Mouse (Mus musculus) forebrain, embryonic 16.5 days (tissue): ENCODE measurements around the gene Msi2. TPM values are rescaled to one million over a fixed set of nuclear protein-coding genes. Genes with fewer than 3 reads are reported as not detected.

Experiments used
- ATAC-seq: fragments of 200-750 bp; cut with Nextera tagmentation; 2 replicates; pipeline ENCODE4 v1.8.0; 2017; ENCODE audit warnings: mild to moderate bottlenecking, moderate library complexity
- H3K27ac ChIP-seq: fragments of 300-500 bp; sonication (generic); 2 replicates; pipeline ENCODE4 v1.5.1; 2014; ENCODE audit warnings: low read length, control low read depth
- H3K27me3 ChIP-seq: fragments of 300-500 bp; sonication (generic); replicated peaks from 2 replicates; pipeline ENCODE4 v1.6.1; 2014; ENCODE audit warnings: low read length; ENCODE audit not compliant: control insufficient read depth, insufficient read depth
- H3K36me3 ChIP-seq: fragments of 300-500 bp; sonication (generic); 2 replicates; pipeline ENCODE4 v1.6.1; 2014; ENCODE audit not compliant: control insufficient read depth, insufficient read depth
- H3K4me1 ChIP-seq: fragments of 300-500 bp; sonication (generic); replicated peaks from 2 replicates; pipeline ENCODE4 v1.6.1; 2014; ENCODE audit warnings: low read length; ENCODE audit not compliant: control insufficient read depth, insufficient read depth
- H3K4me2 ChIP-seq: fragments of 300-500 bp; sonication (generic); 2 replicates; pipeline ENCODE4 v1.6.1; 2014; ENCODE audit warnings: mild to moderate bottlenecking, low read length, control low read depth
- H3K4me3 ChIP-seq: fragments of 300-500 bp; sonication (generic); replicated peaks from 2 replicates; pipeline ENCODE4 v1.5.1; 2014; ENCODE audit warnings: mild to moderate bottlenecking, low read length, control low read depth
- H3K9ac ChIP-seq: fragments of 300-500 bp; sonication (generic); replicated peaks from 2 replicates; pipeline ENCODE4 v1.6.1; 2014; ENCODE audit warnings: low read depth, low read length, control low read depth
- H3K9me3 ChIP-seq: fragments of 300-500 bp; sonication (generic); 2 replicates; pipeline ENCODE4 v1.6.1; 2016; ENCODE audit warnings: low read length; ENCODE audit not compliant: control insufficient read depth
- WGBS: fragments of 180-500 bp; shearing (Covaris S2); extraction: QIAGEN DNeasy Blood & Tissue Kit; methylation state at CpG from one replicate; pipeline ENCODE4 v1.1.7; 2014; 5-methylcytosine and 5-hydroxymethylcytosine counted together
- polyA plus RNA-seq: library from polyadenylated mRNA; unstranded; fragments of >200 nt; fragmentation: Nextera tagmentation; extraction: Ambion mirVana; gene quantifications from 2 replicates; pipeline ENCODE4 v1.2.1, GENCODE M21; 2015

Gene Msi2
- polyA plus RNA-seq, 1 experiment from 2014 or later: 23.4 TPM

DNA sequence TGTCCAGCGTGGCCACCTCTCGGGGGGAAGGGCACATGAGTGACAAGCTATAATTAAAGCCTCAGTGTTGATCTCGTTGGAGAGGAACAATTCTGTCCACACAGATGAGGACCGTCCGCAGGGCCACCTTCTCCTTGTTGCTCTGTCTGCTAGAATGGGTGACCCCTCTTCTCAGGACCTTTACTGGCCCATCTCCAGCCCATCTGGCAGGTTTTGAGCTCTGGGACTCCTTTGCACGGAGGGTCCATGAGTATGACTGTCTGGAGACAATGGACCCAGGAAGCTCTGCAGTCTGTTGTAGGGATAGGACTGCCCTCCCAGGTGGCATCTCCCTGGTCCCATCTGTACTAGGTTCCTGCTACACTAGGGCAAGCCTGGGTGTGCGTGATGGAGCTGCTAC, 406.7 kb downstream of the Msi2 start:
- H3K27me3 ChIP-seq: no peaks in the 10 kb centered on the region
- no peaks in the 10 kb centered on the region for H3K36me3 ChIP-seq
- H3K9me3 ChIP-seq: no peaks in the 10 kb centered on the region
- no peak for ATAC-seq
- H3K27ac ChIP-seq: no peak overlapping the region
- no peak overlapping the region for H3K4me2 ChIP-seq
- H3K4me3 ChIP-seq: no peak overlapping the region
- 62% methylated on average over 7 of the region's 7 CpGs for WGBS
- peaks cover 13% of the 10 kb centered on the region for H3K4me1 ChIP-seq
- no peak overlapping the region for H3K9ac ChIP-seq

DNA sequence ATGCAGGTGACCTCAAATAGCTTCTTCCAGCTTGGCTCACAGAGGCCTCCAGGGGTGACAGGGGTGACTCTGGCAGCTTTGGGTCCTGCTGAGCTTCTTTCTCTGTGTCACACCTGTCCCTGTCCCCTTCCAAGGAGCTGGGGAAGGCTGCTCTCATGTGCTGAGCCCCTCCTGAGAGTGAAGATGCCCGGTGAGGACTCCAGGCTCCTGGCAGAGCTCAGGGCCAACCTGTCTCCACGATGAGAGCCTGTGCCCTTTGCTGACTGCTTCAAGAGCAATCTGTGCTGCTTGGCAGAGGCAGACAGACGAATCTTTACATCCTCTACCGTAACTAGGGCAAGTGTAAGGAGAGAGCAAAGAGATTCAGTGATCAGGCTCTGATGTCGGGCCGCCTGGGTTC, 407.5 kb downstream of the Msi2 start:
- Histone ChIP-seq H3K27me3 (no peaks in the 10 kb centered on the region), H3K9me3 (no peaks in the 10 kb centered on the region), H3K4me3 (no peak overlapping the region), H3K4me1 (peaks cover 13% of the 10 kb centered on the region), H3K4me2 (no peak overlapping the region), H3K36me3 (no peaks in the 10 kb centered on the region), H3K9ac (no peak overlapping the region), H3K27ac (no peak overlapping the region)
- ATAC-seq: no peak
- 64% methylated on average over 6 of the region's 6 CpGs for WGBS

DNA sequence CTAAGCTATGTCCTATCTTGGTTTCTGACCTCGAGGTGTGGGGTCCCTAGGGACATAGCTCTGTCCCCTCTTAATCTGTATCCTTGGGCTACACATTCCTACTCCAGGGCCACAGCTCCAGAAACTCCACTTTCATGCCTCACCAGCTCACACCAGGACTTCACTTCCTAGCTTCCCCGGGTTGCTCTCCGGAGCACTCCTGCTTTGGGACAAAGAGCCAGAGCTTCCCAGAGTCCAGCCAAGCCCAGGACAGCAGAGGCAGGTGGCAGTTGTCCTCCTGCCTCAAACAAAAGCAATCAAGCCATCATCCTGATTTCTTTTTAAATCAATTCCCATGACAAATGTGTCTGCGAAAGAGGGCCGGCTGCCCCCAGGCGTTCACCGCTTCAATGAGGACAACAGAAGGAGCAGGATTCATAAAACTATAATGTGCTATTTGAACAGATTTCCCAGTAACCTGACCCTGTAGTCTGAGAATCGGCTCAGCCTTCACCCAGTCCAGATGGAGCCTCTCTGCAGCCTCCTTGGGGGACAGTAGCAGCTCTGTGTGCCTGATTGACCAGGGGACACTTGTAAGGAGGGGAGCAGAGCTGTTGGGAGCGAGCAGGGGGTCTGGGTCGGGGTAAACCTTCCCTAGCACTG, 409.1 kb downstream of the Msi2 start:
- ATAC-seq: peak; percentile 63; the same call in 1 of the 2 replicates
- H3K4me2 ChIP-seq: no peak overlapping the region
- H3K4me1 ChIP-seq: peaks cover 9% of the 10 kb centered on the region; the same call in 1 of the 2 replicates
- no peak overlapping the region for H3K4me3 ChIP-seq
- H3K27ac ChIP-seq: no peak overlapping the region
- H3K36me3 ChIP-seq: no peaks in the 10 kb centered on the region
- H3K27me3 ChIP-seq: no peaks in the 10 kb centered on the region
- no peak overlapping the region for H3K9ac ChIP-seq
- WGBS: 31% methylated on average over 10 of the region's 10 CpGs
- no peaks in the 10 kb centered on the region for H3K9me3 ChIP-seq

DNA sequence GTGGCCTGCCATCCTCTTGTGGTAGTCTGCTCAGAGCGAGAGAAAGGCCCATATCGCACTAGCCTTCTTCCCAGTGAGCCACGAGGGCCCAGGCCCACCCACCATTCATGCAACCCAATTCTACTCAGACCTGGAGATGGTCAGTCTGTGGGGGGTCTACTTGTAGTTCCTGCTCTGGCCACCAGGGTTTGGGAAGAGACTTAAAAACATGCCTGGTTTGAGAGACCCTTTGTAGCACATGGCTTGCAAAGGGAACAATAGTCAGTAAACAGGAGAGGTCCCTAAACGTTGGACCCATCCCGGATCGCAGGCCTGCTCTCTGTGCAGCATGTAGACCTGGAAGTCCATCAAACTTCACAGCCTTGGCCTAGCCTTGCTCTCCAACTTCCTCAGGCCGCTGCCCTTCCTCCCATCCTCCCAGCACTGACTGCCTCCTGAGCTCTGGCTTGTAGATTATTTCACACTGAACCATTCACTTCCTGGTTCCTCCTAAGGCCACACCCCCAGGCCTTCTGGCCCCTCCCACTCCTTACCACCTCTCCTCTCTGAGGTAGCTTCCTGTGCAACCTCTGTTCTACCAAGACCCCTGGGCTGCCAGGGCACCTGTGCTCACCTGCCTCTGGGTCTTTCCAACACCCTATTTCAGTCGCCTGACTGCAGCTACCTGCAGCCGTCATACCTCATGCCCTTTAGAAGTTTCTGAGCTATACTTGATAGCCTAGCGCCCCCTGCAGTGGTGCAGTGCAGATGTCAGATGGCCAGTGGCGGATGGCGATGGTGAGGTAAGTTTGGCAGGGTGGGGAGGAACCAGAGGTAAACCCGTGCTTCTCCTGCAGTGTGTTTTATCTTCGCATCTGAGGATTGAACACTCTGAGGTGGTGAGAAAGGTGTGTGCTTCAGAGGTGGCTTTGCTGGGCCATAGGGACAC, 410.4 kb downstream of the Msi2 start:
- Histone ChIP-seq H3K27ac (no peak overlapping the region), H3K9ac (no peak overlapping the region), H3K9me3 (no peaks in the 10 kb centered on the region), H3K36me3 (no peaks in the 10 kb centered on the region), H3K4me1 (peaks cover 8% of the 10 kb centered on the region; the same call in 1 of the 2 replicates), H3K4me3 (no peak overlapping the region), H3K4me2 (no peak overlapping the region), H3K27me3 (no peaks in the 10 kb centered on the region)
- WGBS: 85% methylated on average over 14 of the region's 14 CpGs
- ATAC-seq: no peak

DNA sequence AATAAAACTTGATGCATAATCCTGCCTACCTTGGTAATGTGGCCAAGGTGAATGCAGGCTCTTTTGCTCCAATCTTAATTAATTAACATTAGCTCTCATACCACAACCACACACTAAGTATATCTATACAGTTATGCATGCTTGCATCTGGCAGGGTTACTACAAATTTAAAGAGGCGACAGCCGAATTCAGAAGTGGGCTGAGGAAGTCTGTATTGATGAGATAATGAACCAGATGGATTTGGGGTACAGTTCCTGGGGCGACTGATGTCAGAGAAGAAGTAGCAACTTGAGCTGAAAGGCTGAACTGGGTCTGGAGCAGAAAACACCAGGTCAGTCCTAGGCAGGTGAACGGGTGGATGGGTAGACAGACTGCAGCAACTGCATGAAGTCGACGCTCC, 412.6 kb downstream of the Msi2 start:
- Histone ChIP-seq H3K36me3 (no peaks in the 10 kb centered on the region), H3K4me3 (no peak overlapping the region), H3K4me1 (peaks cover 5% of the 10 kb centered on the region; the same call in 1 of the 2 replicates), H3K27ac (no peak overlapping the region), H3K9me3 (no peaks in the 10 kb centered on the region), H3K27me3 (no peaks in the 10 kb centered on the region), H3K4me2 (no peak overlapping the region), H3K9ac (no peak overlapping the region)
- 92% methylated on average over 6 of the region's 6 CpGs for WGBS
- no peak for ATAC-seq

DNA sequence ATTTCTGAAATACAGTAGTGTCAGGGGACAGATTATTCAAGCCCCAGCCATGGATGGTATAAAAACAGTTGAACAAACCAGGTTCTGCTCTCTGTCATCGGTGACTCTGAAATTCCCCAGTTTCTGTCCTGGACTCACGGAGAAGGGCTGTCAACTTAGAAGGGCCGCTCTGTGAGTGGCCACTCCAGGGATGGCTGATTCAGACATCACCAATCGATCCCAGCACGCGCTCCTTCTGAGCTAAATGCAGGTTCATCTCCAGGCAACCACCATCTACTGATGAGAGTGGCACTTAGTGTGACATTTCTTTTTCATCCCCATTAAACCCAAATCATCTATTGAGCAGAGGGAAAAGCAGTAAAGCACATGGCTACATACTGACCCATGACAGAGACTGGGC, 416.7 kb downstream of the Msi2 start:
- no peak overlapping the region for H3K4me2 ChIP-seq
- 0 out of 2 replicates have a peak, but pooled peaks cover 2% of the 10 kb centered on the region for H3K4me1 ChIP-seq
- H3K4me3 ChIP-seq: no peak overlapping the region
- H3K27me3 ChIP-seq: no peaks in the 10 kb centered on the region
- WGBS: 57% methylated on average over 6 of the region's 6 CpGs
- no peaks in the 10 kb centered on the region for H3K9me3 ChIP-seq
- no peak overlapping the region for H3K27ac ChIP-seq
- ATAC-seq: no peak
- no peak overlapping the region for H3K9ac ChIP-seq
- H3K36me3 ChIP-seq: no peaks in the 10 kb centered on the region

DNA sequence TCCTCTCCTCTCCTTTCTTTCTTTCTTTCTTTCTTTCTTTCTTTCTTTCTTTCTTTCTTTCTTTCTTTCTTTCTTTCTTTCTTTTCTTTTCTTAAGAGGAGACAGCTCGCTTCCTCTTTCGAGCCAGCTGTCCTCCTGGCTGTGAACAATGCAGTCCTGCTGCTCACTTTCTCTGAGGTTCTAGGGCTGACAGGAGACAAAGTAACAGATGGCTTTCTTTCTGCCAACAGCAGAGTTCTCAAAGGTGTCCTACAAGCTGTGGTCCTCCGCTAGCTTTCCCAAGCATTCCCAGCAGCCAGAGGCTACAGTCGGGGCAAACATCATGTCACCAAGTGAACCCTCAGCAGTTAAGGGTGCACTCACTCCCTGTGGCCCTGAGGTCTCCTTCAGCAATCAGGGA, 419.0 kb downstream of the Msi2 start:
- 44% methylated on average over 4 of the region's 4 CpGs for WGBS
- no peak overlapping the region for H3K9ac ChIP-seq
- H3K4me1 ChIP-seq: peaks cover 3% of the 10 kb centered on the region; the same call in 1 of the 2 replicates
- H3K4me2 ChIP-seq: no peak overlapping the region
- no peaks in the 10 kb centered on the region for H3K27me3 ChIP-seq
- ATAC-seq: no peak
- H3K27ac ChIP-seq: no peak overlapping the region
- no peak overlapping the region for H3K4me3 ChIP-seq
- H3K9me3 ChIP-seq: no peaks in the 10 kb centered on the region
- H3K36me3 ChIP-seq: no peaks in the 10 kb centered on the region

DNA sequence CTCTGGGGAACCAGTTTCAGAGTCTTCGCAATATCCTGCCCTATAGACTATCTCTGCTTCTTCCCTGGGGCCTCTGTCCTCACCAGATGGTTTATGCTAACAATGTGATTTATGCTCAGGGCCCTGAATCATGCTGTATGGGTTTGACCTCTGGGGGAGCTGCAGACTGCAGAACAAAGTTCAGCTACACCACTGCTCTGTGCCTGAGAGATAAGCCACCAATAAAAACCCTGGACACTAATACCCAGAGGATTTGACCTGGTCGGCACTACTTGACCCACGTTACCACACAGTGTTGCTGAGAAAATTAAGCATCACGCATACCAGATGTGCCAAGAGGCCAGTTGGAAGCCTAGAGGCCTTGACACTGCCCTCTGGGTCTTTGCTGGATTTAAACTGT, 420.8 kb downstream of the Msi2 start:
- no peak for ATAC-seq
- no peaks in the 10 kb centered on the region for H3K27me3 ChIP-seq
- no peak overlapping the region for H3K4me3 ChIP-seq
- H3K4me1 ChIP-seq: peaks cover 9% of the 10 kb centered on the region
- H3K4me2 ChIP-seq: no peak overlapping the region
- no peak overlapping the region for H3K9ac ChIP-seq
- no peak overlapping the region for H3K27ac ChIP-seq
- H3K36me3 ChIP-seq: no peaks in the 10 kb centered on the region
- no peaks in the 10 kb centered on the region for H3K9me3 ChIP-seq
- WGBS: 83% methylated on average over 4 of the region's 4 CpGs

DNA sequence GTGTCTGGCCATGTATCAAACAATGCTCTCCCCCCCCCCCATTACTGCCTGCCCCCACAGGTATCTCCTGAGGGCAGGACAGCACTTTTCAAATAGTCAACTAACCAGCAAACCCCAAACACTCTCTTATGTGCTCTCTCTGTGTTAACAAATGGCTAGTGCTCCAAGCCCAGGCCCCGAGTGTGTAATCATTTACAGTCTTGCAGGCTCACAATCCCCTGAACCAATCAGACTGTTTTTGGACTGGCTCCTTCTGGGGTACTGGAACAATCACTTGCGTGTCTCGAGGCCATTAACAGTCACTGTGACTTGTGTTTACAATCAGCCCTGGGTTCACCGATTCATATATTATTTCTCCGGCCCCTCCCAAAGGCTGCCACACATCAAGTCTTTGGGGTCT, 423.0 kb downstream of the Msi2 start:
- Histone ChIP-seq H3K27me3 (no peaks in the 10 kb centered on the region), H3K4me1 (peaks cover 9% of the 10 kb centered on the region), H3K27ac (no peak overlapping the region), H3K36me3 (no peaks in the 10 kb centered on the region), H3K9me3 (no peaks in the 10 kb centered on the region), H3K4me2 (no peak overlapping the region), H3K4me3 (no peak overlapping the region), H3K9ac (no peak overlapping the region)
- 70% methylated on average over 5 of the region's 5 CpGs for WGBS
- ATAC-seq: no peak
